Mouse (Mus musculus) regulatory T cell (primary cell): ENCODE results near the gene Sh3kbp1.
"Not testable (repeated sequence)": the region's sequence is repeated elsewhere in the genome, so short reads cannot be mapped to it uniquely, and the experiment has no call there.

Source experiments
- in situ Hi-C: fragments of 300-600 bp; cut with MboI, MseI; formaldehyde crosslinking; loops from one replicate; pipeline ENCODE4 v1.15.1; 2025; ENCODE audit warnings: high pct_unique_total_duplicates

Sh3kbp1 gene

DNA sequence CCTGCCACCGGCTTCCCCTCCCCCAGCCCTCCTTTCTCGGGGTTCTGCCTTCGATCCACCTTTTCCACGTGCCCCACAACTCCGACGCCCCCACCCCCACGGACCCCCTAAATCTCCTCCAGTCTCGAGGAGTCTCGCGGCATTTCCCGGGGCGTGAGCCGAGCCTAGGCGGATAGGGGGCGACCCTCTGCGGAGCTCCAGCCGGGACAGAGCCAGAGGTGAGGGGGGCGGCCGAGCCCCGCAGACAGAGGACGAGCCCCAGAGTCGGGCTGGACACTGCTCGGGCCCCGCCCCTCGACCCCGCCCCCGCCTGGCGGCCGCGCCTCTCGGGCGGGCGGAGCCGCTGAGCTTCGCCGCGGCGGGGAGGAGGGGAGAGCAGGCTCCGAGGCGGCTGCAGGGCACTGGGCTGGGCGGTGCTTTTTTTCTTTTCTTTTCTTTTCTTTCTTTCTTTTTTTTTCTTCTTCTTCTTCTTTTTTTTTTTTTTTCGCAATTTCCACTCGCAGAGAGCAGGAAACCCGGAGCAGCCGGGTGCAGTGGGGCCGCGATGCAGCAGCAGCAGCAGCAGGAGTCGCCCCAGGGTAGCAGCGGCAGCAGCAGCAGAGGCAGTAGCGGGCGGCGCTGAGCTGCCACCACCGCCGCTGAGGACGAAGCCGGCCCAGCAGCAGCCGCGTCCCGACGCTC is at the start of gene Sh3kbp1:
Gene Sh3kbp1, plus strand, starts transcription at position 366 of the 681 bp plus-strand sequence.
- in situ Hi-C loops = loop anchor here (5.0 kb wide), 2 partner anchors 95 to 335 kb away; no protein-coding TSS in a partner anchor

DNA sequence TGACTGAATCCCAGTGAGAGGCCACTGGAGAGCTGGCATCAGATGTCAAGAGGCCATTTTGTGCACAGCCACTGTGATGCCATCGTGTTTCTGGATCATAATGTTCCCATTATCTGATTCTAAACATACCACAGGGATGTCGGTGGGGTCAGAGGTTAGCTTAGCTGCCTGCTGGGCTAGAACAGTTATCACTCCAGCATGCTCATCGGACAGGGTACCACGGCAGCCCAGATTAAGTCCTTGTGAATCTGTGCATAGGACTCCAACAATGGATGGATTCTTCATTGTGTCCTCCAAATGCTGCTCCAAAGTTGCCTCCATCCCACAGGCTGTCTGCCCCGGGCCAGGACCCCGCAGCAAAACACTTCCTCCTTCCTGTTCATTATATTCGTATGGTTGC is 42.3 kb upstream of the Sh3kbp1 start:
- in situ Hi-C loops = not testable (repeated sequence)

GRCm38 (mm10) chrX:159591633-159592032 is 35.4 kb upstream of the Sh3kbp1 start:
- in situ Hi-C loops = no loop called here

GRCm38 (mm10) chrX:159597502-159597901 is 29.6 kb upstream of the Sh3kbp1 start:
- in situ Hi-C loops = no loop called here

DNA sequence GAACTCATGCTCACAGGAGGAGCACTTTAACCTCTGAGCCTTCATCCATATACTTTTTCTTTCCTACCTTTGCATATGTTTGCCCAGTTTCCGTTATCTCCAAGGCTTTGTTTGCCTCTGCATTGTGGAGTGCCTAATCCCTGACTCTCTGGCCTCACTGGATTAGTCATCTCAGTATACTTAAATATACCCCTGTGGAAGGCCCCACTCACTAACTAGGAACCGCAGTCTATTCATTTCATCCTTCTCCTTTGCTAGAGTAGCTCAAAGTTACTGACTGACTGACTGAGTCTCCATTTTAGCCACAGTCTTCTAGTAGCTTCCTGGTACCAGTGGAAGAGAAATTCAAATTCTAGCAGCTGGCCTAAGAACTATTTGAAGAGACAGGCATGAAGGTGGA is 22.2 kb upstream of the Sh3kbp1 start:
- in situ Hi-C loops = loop anchor here (10.0 to 25.0 kb wide), 2 partner anchors 130 to 507 kb away; no protein-coding TSS in a partner anchor

DNA sequence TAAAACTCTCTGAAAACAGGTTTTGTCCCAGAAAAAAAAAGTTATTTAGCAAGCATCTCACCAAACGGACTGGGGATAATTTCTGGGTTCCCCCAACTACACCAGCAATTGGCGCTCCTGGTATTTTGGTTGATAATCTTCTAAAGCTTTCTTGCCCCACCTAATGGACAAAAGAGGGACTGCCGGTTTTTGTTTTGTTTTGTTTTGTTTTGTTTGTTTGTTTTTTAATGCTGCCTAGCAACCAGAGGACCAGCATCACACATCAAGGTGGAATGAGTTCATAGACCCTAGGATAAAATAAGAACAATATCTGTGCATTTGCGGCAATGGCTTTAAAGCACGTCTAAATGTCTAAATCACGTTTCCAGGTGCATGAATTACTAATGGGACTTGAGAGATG is 20.1 kb upstream of the Sh3kbp1 start:
- in situ Hi-C loops = loop anchor here (10.0 to 25.0 kb wide), 2 partner anchors 132 to 505 kb away; no protein-coding TSS in a partner anchor

- in situ Hi-C loops = loop anchor here (5.0 kb wide), 2 partner anchors 96 to 336 kb away; no protein-coding TSS in a partner anchor
These were observed 715 bp upstream of the Sh3kbp1 start for GRCm38 (mm10) chrX:159626208-159626906.

DNA sequence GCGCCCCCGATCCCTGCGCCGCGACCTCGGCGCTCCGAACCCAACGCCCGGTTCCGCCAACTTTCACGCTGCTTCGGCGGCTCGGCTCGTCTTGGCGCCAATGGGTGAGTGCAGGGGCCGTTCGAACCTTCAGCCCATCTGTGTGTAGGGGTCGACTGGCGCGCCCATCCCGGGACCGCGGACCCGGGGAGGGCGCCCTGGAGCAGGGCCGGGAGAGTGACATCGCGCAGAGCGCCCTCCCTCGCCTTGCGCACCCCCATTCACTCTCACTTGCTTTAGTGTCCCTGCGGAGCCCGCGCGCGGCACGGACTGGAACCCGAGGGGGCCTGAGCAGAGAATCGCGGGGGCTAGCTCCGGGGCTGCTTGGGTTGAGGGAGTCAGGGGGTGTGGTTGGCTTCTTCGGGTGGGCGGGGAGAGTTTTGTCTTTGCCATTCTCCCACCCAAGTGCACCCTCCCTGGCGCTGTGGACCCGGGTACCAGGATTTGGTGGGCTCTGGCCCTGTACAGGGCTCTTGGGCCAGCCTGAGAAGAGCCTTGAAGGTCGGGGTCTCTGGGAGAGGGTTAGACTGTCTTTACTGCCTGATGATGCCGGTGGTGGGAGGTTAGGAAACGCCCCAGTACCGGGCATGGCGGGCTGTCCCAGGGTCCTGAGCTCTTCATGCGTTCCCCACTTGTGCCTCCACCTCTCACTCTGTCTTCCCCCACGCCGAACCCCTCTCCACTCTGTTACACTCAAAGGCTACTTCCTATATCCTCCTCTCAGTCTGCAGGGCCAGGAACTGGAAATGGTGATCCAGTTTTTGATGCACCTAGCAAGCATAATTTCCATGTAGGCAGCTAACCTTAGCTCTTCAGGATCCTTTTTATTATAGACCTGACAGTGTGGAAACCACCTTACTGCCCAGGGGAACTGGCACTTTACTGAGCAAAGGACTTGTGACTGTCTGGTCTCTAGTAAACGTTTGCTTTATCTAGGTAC is 805 bp downstream of the Sh3kbp1 start:
- in situ Hi-C loops = loop anchor here (5.0 kb wide), 2 partner anchors 94 to 334 kb away; no protein-coding TSS in a partner anchor

- in situ Hi-C loops = loop anchor here (5.0 kb wide), 2 partner anchors 94 to 334 kb away; no protein-coding TSS in a partner anchor
These were observed 1.6 kb downstream of the Sh3kbp1 start for GRCm38 (mm10) chrX:159628629-159629028.

DNA sequence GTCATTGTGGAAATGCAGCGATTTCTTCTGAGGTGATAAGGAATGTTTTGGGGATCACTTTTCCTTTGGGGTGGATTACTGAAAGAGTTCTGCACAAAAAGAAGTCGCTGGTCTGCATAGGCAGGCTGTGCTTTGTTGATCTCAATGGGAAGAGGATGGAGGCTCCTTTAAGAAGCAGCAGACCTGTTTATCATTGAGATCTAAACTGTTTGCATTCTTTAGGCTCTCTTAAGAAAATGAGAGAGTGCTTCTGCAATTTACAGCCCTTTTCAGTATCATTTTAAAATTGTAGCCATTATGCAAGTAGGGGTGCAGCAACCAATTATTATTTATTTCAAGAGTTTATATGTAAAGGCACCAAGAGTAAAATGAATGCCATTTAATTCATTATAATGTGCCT is 2.1 kb downstream of the Sh3kbp1 start:
- in situ Hi-C loops = loop anchor here (5.0 kb wide), 2 partner anchors 93 to 333 kb away; no protein-coding TSS in a partner anchor

DNA sequence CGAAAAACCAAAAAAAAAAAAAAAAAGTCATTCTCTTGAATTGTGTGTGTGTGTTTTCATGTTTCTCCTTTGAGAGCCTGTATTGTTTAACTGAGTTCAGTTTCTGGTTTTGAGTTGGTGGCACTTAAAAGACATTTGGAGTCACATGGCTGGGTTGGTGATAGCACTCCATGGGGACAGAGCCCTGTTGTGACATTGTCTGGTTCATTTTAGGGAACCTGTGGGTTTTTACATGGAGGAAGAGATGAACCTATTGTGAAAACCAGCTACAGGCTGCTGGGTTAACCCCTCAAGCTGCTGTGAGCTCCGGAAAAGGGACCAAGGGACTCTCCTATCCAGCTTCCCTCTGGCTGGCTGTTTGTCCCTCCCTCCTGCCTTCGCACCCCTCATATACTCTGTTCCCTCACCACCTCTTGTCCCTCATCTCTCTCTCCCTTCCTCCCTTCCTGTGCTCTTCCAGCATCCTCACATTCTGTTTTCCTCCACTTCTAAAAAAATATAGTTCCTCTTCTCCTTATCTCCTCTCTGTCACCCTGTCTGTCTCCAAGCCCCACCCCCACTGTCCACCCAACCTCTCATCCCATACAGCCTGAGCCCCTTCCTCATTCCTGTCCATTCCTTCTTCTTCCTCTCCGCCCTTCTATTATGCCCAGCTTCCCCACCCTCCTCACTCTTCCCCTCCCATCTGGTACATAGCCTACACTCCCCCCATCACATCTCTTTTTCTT is 11.6 kb downstream of the Sh3kbp1 start:
- in situ Hi-C loops = no loop called here

DNA sequence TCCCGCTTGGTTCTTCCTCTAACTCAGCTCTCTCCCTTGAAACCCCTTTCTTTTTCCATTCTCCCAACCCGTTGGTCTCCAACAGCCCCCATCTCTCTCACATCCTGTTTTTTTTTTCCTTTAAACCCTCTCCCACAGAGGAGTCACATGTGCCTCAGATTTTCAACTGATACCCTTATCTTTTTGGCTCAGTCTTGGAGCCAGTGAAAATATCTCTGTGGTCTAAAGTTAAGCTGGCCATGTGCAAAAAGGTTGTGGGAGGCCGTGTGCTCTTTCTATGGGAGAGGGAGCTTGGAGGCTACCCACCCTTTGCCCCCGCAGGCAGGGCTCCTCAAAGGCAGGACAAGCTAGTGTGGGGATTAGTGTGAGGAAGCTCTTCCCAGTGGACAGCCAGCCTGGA is 12.9 kb downstream of the Sh3kbp1 start:
- in situ Hi-C loops = no loop called here

DNA sequence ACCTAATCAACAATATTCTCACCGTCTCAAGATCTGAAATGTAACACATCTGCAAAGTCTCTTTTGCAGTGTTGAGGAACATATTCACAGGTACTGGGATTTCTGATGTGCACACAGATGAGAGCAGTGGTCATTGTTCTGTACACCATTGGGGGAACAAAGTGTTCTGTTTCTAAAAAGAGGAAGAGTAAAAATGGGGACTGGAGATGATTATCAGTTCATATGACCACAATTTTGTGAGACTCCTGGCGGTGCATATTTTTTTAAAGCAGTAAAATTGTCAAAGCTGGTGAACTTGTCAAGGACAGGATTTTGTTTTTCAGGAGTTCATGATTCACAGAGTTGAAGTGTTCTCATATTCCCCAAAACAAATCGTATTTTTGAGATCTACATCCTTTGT is 18.2 kb downstream of the Sh3kbp1 start:
- in situ Hi-C loops = no loop called here

- in situ Hi-C loops = no loop called here
These were observed 20.5 kb downstream of the Sh3kbp1 start for GRCm38 (mm10) chrX:159647564-159647963.

GRCm38 (mm10) chrX:159648598-159648997 is 21.5 kb downstream of the Sh3kbp1 start:
- in situ Hi-C loops = no loop called here

DNA sequence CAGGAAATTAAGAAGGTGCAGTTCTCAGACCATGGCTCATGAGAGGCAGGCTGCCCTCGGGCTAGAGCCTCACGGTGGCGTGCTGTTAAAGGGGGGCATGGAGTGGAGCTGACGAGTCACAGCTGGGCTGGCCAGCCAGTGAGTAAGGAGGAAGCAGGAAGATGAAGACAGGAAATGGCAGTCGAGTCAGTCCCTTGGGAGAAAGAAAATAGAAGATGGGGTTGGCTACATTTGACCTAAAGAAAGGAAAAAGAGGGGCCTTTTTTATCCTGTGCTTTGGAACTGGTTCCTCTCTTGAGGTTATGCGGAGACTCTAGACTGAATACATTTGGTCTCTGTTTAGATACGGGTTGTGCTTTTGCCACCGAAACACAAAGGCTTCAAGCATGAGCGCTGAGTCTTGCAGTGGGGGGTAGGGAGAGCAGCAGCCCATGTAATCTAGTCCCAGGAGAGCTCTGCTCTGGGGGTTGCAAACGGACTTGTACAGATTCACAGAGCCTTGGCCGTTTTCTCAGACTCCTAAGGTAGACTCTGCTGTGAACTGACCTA is 23.1 kb downstream of the Sh3kbp1 start:
- in situ Hi-C loops = no loop called here

- in situ Hi-C loops = no loop called here
These were observed 23.7 kb downstream of the Sh3kbp1 start for GRCm38 (mm10) chrX:159650727-159651126.

GRCm38 (mm10) chrX:159671388-159671787 is 44.3 kb downstream of the Sh3kbp1 start:
- in situ Hi-C loops = no loop called here

DNA sequence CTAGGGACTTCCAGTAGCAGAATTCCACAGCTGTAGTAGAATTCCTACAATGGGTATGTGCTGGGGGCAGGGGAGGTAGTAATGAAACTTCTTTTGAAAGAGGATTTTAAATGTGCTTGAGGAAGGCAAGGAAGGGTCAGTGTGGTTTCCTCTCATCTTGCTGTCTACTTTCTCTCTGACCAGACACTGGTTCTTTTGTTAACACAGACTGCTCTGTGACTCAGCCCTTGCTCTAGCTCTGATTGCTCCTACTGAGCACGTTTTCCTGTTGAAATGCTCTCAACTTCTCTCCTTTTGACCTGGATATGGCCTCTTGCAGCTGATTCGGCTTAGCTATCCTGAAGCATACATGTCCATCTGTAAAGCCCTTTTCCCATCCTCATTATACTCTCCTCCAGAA is 45.4 kb downstream of the Sh3kbp1 start:
- in situ Hi-C loops = no loop called here

GRCm38 (mm10) chrX:159676242-159676641 is 49.2 kb downstream of the Sh3kbp1 start:
- in situ Hi-C loops = no loop called here
